Mouse (Mus musculus): ENCODE measurements around the gene Sprr2a2. TPM values are rescaled to one million over a fixed set of nuclear protein-coding genes. Genes with fewer than 3 reads are reported as not detected.
"Not testable (repeated sequence)": the region's sequence is repeated elsewhere in the genome, so short reads cannot be mapped to it uniquely, and the experiment has no call there.

The Sprr2a2 gene
- polyA plus RNA-seq, 1 experiment = not detected

GRCm38 (mm10) chr3:92244833-92245232 lies 29.1 kb downstream of the Sprr2a2 start:
- H3K4me3 ChIP-seq (replicated peaks; ENCODE audit: control insufficient read depth, low read depth, low read length); H3K4me1 ChIP-seq (ENCODE audit: control insufficient read depth, insufficient read depth, low read length); H3K27ac ChIP-seq (ENCODE audit: control insufficient read depth, insufficient read depth, low read depth, low read length, poor library complexity): not testable (repeated sequence)

- H3K27ac ChIP-seq (ENCODE audit: control insufficient read depth, insufficient read depth, low read depth, low read length, poor library complexity); H3K4me3 ChIP-seq (replicated peaks; ENCODE audit: control insufficient read depth, low read depth, low read length); H3K4me1 ChIP-seq (ENCODE audit: control insufficient read depth, insufficient read depth, low read length): not testable (repeated sequence)
- no CpG with 5 or more reads among the region's 10 CpGs for WGBS
Measured at GRCm38 (mm10) chr3:92246245-92246644, 30.5 kb downstream of the Sprr2a2 start.

- H3K27ac ChIP-seq (ENCODE audit: control insufficient read depth, insufficient read depth, low read depth, low read length, poor library complexity); H3K4me1 ChIP-seq (ENCODE audit: control insufficient read depth, insufficient read depth, low read length): not testable (repeated sequence)
Measured at GRCm38 (mm10) chr3:92248494-92248893, 32.8 kb downstream of the Sprr2a2 start.

GRCm38 (mm10) chr3:92250450-92250849 lies 34.7 kb downstream of the Sprr2a2 start:
- not testable (repeated sequence) for H3K4me3 ChIP-seq (replicated peaks; ENCODE audit: control insufficient read depth, low read depth, low read length); H3K4me1 ChIP-seq (ENCODE audit: control insufficient read depth, insufficient read depth, low read length); H3K27ac ChIP-seq (ENCODE audit: control insufficient read depth, insufficient read depth, low read depth, low read length, poor library complexity)
- WGBS = 75% methylated on average over 1 of the region's 2 CpGs

More at GRCm38 (mm10) chr3:92248494-92248893, 32.8 kb downstream of the Sprr2a2 start:
- H3K4me3 ChIP-seq (replicated peaks; ENCODE audit: control insufficient read depth, low read depth, low read length) = not testable (repeated sequence)

- H3K4me1 ChIP-seq (ENCODE audit: control insufficient read depth, insufficient read depth, low read length); H3K27ac ChIP-seq (ENCODE audit: control insufficient read depth, insufficient read depth, low read depth, low read length, poor library complexity); H3K4me3 ChIP-seq (replicated peaks; ENCODE audit: control insufficient read depth, low read depth, low read length): not testable (repeated sequence)
- no CpG with 5 or more reads among the region's 8 CpGs for WGBS
Measured at GRCm38 (mm10) chr3:92253860-92254259, 38.1 kb downstream of the Sprr2a2 start.

GRCm38 (mm10) chr3:92258526-92258925 lies 42.8 kb downstream of the Sprr2a2 start:
- H3K4me3 ChIP-seq (replicated peaks; ENCODE audit: control insufficient read depth, low read depth, low read length); H3K4me1 ChIP-seq (ENCODE audit: control insufficient read depth, insufficient read depth, low read length); H3K27ac ChIP-seq (ENCODE audit: control insufficient read depth, insufficient read depth, low read depth, low read length, poor library complexity): not testable (repeated sequence)

- not testable (repeated sequence) for H3K4me1 ChIP-seq (ENCODE audit: control insufficient read depth, insufficient read depth, low read length); H3K4me3 ChIP-seq (replicated peaks; ENCODE audit: control insufficient read depth, low read depth, low read length); H3K27ac ChIP-seq (ENCODE audit: control insufficient read depth, insufficient read depth, low read depth, low read length, poor library complexity)
- no CpG with 5 or more reads among the region's 2 CpGs for WGBS
Measured at GRCm38 (mm10) chr3:92263462-92263861, 47.7 kb downstream of the Sprr2a2 start.

GRCm38 (mm10) chr3:92271414-92271985 lies 55.8 kb downstream of the Sprr2a2 start:
- not testable (repeated sequence) for H3K4me3 ChIP-seq (replicated peaks; ENCODE audit: control insufficient read depth, low read depth, low read length); H3K4me1 ChIP-seq (ENCODE audit: control insufficient read depth, insufficient read depth, low read length); H3K27ac ChIP-seq (ENCODE audit: control insufficient read depth, insufficient read depth, low read depth, low read length, poor library complexity)
- WGBS = no CpG with 5 or more reads among the region's 4 CpGs

GRCm38 (mm10) chr3:92273504-92273903 lies 57.8 kb downstream of the Sprr2a2 start:
- not testable (repeated sequence) for H3K27ac ChIP-seq (ENCODE audit: control insufficient read depth, insufficient read depth, low read depth, low read length, poor library complexity); H3K4me3 ChIP-seq (replicated peaks; ENCODE audit: control insufficient read depth, low read depth, low read length); H3K4me1 ChIP-seq (ENCODE audit: control insufficient read depth, insufficient read depth, low read length)

- no CpG with 5 or more reads among the region's 1 CpGs for WGBS
- not testable (repeated sequence) for H3K4me1 ChIP-seq (ENCODE audit: control insufficient read depth, insufficient read depth, low read length); H3K27ac ChIP-seq (ENCODE audit: control insufficient read depth, insufficient read depth, low read depth, low read length, poor library complexity); H3K4me3 ChIP-seq (replicated peaks; ENCODE audit: control insufficient read depth, low read depth, low read length)
Measured at GRCm38 (mm10) chr3:92274018-92274417, 58.3 kb downstream of the Sprr2a2 start.

GRCm38 (mm10) chr3:92279663-92280062 lies 63.9 kb downstream of the Sprr2a2 start:
- not testable (repeated sequence) for H3K27ac ChIP-seq (ENCODE audit: control insufficient read depth, insufficient read depth, low read depth, low read length, poor library complexity); H3K4me3 ChIP-seq (replicated peaks; ENCODE audit: control insufficient read depth, low read depth, low read length); H3K4me1 ChIP-seq (ENCODE audit: control insufficient read depth, insufficient read depth, low read length)

GRCm38 (mm10) chr3:92280963-92281606 lies 65.4 kb downstream of the Sprr2a2 start:
- H3K27ac ChIP-seq (ENCODE audit: control insufficient read depth, insufficient read depth, low read depth, low read length, poor library complexity); H3K4me3 ChIP-seq (replicated peaks; ENCODE audit: control insufficient read depth, low read depth, low read length); H3K4me1 ChIP-seq (ENCODE audit: control insufficient read depth, insufficient read depth, low read length): not testable (repeated sequence)
- 72% methylated on average over 5 of the region's 12 CpGs for WGBS

GRCm38 (mm10) chr3:92285101-92285500 lies 69.4 kb downstream of the Sprr2a2 start, which contains the start of gene Sprr2a3:
Gene Sprr2a3 (plus strand): TSS chr3:92285417.
- not testable (repeated sequence) for H3K4me1 ChIP-seq (ENCODE audit: control insufficient read depth, insufficient read depth, low read length); H3K27ac ChIP-seq (ENCODE audit: control insufficient read depth, insufficient read depth, low read depth, low read length, poor library complexity); H3K4me3 ChIP-seq (replicated peaks; ENCODE audit: control insufficient read depth, low read depth, low read length)
- 74% methylated on average over 1 of the region's 1 CpGs for WGBS

GRCm38 (mm10) chr3:92288489-92288888 lies 72.8 kb downstream of the Sprr2a2 start:
- not testable (repeated sequence) for H3K4me3 ChIP-seq (replicated peaks; ENCODE audit: control insufficient read depth, low read depth, low read length); H3K27ac ChIP-seq (ENCODE audit: control insufficient read depth, insufficient read depth, low read depth, low read length, poor library complexity); H3K4me1 ChIP-seq (ENCODE audit: control insufficient read depth, insufficient read depth, low read length)
- 70% methylated on average over 5 of the region's 6 CpGs for WGBS

Measured in bone marrow, adult 2 months (tissue).